Mouse (Mus musculus) CD4-positive helper T cell, adult 2 months (primary cell): ENCODE data around the gene Tfpi2.

Experiments used
- DNase-seq: peaks from one replicate; pipeline ENCODE4 v3.0.0-alpha.2; 2012; ENCODE audit warnings: low read depth, missing footprints, low spot score

The Tfpi2 gene

GRCm38 (mm10) chr6:3916015-3916414 is 72.7 kb downstream of the Tfpi2 start:
- no peak for DNase-seq
